Mouse (Mus musculus) embryo, embryonic 11 days (tissue): ENCODE measurements around the gene Akip1.

Source experiments
- DNase-seq: peaks from one replicate; pipeline ENCODE4 v3.0.0-alpha.2; 2015

Akip1 gene

DNA sequence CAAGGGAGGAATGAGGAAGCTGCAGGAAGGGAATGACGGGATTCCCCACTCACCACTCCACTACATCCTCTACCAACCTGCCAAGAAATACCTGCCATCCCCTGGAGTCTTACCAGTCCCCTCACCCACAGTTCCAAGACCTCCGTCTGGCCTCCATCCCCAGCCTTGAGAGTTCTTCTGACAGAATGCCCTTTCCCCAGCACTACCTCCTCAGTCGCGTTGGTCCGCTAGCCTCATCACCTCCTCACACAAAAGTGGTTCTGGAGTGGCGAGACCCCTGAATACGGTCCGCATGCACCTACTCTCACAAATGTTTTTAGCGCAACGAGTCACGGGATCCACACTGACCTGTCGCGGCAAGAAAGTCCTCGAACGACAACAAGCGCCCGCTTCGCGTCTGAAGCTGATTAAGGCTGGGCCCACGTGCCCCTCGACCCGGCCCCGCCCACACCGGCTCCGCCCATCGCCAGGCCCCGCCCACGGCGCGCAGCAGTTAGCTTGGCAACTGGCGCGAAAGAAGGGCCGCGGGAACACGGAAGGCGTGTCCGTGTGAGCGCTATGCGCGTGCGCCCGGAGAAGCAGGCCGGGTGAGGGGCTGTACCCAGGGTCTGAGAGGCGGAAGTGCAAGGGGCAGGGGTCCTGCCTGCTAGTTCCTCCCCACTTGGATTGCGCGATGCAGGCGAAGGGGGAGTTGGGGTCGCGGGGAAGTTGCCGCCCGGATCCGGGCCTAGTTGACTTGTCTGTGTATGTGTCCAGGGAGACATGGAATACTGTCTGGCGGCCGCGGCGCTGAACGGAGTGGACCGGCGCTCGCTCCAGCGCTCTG is at the start of gene Akip1, which contains the start of gene St5:
TSS of gene Akip1 (plus strand) at position 501 of the 826 bp plus-strand sequence.
TSS of gene St5 (minus strand) at position 416 of the 826 bp plus-strand sequence.
- DNase-seq, result peak; percentile 97

DNA sequence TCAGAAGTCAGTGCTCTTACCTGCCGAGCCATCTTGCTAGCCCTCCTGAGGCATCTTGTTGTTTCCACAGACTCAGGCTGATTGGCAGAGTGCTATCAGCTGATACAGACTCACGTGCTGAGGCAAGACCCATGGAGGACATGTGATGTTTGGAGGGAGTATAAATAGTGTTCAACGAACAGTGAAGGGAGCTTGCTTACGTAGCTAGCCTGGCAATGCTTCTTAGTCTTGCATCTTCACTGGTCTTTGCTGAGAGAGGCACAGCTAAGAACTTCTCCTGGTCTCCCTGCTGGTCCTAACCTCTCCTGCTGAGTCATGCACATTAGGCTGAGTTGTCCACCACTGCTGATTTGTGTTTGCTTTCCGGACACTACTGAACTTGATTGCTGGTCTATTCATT is 48.6 kb upstream of the Akip1 start:
- DNase-seq, result no peak

DNA sequence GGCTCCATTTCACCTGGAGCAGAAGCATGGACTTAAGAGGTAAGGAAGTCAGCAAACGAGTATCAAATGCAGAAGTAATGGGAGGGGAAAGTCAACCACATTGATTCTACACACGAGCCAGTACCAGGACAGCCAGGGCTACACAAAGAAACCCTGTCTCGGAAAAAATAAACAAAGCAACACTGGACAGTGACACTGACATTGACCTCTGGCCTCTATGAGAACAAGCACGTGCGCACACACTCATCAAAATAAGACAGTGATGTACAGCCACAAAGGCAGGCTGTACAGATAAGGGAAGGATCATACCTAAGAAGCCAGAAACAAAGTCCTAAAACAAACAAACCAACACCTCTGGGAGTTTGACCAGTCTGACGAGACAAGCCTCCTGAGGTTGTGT is 45.6 kb upstream of the Akip1 start:
- no peak for DNase-seq

DNA sequence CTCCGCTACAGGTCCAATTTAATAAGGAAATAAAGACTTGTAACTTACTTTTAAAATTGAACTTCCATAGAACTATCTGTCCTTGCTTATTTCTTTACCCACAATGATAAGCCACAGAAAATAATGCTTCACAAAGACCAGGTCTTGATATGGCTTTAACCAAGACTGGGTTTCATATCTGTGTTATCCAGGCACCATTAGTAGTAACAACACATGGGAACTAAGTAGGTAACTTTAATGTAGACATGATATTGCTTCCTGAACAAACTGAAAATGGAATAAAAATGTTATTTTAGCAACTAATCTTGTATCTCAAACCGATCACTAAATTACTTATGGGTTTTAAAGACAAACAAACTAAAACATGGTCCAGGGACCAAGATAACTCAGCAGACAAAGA is 44.2 kb upstream of the Akip1 start:
- no peak for DNase-seq

DNA sequence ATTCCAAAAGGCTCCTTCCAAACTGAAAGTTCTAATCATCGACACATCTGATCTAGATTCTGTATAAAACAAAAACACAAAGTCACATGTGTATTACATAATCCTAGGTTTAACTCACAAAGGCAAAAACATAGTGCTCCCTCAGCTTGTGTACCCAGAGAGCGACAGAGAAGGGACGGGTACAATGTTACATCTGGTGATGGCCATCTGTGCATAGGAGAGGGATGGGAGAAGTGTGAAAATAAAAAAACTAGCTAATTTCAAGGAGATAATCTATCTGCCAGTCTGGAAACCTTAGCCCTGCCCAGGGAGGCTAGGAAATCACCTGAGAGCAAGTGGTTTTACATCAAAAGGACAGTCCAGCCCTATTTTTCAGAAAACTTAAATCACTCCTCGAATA is 40.9 kb upstream of the Akip1 start:
- no peak for DNase-seq

DNA sequence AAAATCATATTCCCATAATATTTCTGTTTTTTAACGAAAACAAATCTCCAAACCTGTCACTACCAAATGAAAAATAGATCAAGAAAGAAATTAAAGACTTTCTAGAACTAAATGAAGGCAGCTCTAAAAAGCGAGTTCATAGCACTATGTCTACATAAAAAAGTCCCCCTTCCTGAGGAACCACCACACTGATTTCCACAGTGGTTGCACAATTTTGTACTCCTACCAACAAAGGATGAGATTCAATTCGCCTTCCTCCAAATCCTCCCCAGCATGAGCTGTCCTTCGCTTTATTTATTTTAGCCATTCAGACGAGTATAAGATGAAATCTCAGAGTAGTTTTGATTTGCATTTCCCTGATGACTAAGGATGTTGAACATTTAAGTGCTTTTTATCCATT is 36.8 kb upstream of the Akip1 start:
- DNase-seq, result no peak

DNA sequence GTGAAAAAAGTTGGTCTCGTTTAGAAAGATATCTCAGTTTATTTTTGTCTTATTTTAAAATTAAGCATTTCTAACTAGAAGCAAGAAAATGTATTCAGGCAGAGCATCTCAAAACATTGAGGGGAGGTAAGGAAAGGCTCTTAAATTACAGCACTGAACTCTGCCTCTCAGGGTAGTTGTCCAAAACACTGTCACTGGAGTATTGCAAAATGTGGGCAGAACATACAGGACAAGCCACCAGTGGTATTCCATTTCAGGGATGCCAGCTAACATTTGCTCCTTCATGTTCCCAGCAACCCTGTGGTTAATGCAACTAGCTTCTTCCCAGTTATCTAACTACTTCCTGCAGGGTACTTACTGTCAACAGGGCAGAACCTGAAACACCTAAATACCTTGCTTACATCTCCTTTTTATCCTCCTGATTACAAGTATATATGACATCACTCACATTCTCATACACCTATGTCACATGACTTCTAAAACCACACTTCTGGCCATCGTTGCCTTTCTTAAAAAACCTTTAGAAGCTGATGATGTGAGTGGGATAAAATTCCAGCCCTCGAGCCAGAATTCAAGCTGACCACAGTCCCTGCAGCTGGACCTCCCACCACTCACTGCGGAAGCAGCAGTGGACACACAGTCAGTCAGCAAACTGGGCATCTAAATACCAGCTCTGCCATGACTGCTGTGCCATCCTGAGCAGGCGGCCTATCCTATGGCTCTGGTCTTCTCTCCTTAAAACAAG is 33.9 kb upstream of the Akip1 start:
- DNase-seq, result no peak

DNA sequence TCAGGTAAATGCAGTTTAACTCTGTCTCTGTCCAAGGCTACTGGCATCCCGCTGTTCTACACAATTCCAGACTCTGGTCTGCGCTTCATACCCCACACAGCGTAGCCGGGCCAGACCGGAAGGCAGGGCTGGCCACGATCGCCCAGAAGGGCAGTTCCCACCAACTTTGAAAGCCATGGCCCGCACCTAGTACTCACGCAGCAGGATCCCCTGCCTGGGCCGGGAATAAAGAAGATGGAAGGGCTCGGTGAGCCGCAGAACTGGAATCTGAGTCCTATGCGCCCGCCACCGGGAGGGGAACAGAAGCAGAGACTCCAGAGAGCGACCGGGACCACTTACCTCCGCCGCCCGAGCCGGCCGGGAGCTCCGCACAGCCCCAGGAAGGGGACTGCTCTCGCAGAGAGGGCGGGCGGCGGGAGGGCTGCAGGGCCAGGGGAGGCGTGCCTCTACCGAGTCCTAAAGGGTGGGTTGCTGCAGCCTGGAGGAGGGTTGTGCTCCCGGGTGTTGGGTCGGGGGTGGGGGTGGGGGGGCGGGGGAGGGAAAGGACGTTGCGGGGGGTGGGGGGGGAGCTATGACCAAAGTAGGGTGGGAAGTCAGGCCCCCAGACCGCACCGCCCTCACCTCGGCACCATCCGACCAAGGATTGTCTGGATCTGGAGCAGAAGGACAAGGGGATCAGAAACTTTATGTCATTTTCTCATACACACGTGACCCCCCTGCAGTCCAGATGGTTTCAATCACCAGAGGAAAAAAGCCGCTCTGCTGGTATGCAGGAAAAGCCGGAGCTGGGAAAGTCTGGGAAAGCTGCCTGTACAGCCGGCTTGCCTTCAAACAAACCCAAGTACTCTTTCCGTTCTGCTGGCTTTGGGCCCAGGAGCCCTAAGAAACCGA is 31.7 kb upstream of the Akip1 start:
- peak; percentile 94 for DNase-seq

DNA sequence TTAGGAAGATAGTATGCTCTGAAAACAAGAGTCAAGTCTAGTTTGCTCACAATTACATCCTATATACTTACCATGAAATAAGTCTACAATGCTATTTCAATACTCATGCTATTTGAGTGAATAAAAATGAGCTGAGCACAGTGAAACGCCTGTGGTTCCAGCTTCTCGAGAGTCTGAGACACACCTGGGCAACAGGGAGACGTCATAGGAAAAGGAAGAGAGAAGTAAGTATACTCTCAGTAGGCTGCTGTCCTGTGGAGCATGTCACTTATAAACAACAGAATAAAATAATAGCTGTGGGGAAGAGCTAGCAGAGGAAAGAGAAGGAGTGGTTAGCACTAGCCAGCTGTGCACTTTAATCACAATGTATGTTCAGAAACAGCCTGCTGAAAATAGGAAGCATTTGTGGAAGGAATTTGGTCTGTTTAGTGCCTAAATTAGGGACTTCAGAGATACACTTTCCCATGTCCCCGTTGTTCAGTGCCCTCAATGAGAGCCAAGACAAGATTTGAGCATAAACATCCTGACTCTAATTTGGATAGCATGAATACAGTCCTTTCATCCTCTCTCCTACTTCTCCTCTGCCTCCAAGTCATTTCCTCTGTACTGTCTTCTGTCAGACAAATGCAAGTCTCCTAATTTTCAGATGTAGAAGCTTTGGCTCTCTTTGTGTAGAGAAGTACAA is 28.4 kb upstream of the Akip1 start:
- DNase-seq, result no peak

DNA sequence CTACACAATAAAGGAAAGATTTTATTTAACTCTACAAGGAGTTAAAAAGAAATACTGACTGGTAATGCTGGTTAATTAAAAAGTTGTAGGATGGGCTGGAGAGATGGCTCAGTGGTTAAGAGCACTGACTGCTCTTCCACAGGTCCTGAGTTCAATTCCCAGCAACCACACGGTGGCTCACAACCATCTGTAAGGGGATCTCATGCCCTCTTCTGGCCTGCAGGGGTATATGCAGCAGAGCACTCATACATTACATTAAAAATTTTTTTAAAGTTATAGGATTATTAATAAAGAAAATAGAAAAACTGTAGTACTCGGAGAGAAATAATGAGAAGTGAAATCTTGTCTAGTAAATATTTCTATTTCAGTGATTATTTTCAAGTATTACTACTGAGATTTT is 23.2 kb upstream of the Akip1 start:
- DNase-seq, result no peak

DNA sequence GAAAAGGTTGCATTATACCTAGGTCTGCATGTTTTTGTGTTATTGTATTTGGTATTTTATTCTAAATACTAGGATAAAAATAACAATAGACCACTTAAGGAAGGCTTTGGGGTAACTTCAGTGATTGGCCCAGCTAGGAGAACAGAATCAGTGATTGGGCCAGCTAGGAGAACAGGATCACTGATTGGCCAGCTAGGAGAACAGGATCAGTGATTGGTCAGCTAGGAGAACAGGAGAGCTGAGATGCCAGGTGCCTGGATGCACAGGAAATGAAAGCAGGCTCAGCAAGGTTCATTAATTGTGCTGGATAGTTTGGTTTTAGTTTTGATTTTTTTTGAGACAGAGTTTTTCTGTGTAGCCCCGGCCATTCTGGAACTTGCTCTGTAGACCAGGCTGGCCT is 22.6 kb upstream of the Akip1 start:
- no peak for DNase-seq

DNA sequence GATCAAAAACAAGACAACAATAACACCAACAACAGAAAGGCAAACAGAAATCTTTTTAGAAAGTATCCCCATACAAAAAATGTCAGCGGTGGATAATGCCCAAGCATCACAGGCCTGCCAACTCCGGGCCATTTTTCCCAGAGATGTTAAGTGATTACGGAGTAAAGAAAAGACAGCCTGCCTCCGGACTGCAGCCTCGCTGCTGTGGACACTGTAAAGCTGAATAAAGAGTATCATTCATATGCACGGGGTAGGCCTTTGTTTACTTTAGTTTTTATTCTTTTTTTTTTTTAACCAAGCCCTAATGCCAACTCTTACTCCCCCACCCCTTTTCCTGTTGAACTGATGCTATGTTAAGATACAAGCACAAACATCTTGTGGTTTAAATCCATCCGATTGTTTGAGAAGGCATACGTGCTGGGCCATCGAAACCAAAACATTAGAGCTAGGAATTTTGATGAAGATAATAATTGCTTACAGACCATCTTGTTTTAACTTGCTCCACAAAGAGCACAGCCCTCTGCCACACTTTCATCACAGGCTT is 16.8 kb upstream of the Akip1 start:
- DNase-seq, result peak; percentile 17

DNA sequence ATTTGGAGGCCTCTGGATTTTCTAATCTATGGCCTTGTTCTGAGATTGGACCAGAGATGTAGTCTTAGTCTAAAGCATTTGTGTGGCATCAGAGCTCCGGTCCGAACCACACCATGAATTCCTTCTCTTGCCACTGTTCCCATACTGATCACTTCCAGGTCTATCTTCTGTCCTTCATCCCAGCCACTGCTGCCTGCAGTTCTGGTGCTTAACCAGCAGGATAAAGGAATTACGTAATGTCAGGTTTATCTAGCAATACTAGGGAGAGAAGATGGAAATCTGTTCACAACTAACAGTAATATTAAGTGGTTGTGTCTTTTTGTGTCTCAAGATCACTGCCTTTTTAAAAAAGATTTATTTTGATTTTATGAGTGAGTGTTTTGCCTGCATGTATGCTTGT is 13.4 kb upstream of the Akip1 start:
- DNase-seq, result no peak

DNA sequence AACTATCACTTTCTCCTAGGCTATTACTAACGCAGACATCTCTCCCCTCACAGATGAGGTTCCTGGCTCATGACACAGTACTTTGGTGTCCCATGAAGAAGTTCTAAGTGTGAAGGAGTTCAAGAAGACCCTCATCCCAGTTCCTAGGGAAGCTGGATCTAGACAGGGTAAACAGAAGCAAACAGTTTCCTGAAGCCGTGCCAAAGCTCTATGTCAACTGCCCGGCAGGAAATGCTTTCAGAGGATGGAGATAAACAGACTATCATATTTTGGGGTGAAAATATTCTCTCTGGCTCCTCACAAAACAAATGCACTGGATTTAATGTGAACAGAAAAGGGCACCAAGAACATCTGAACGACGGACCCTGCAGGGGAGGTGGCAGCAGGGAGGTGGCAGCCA is 12.5 kb upstream of the Akip1 start:
- DNase-seq, result no peak

DNA sequence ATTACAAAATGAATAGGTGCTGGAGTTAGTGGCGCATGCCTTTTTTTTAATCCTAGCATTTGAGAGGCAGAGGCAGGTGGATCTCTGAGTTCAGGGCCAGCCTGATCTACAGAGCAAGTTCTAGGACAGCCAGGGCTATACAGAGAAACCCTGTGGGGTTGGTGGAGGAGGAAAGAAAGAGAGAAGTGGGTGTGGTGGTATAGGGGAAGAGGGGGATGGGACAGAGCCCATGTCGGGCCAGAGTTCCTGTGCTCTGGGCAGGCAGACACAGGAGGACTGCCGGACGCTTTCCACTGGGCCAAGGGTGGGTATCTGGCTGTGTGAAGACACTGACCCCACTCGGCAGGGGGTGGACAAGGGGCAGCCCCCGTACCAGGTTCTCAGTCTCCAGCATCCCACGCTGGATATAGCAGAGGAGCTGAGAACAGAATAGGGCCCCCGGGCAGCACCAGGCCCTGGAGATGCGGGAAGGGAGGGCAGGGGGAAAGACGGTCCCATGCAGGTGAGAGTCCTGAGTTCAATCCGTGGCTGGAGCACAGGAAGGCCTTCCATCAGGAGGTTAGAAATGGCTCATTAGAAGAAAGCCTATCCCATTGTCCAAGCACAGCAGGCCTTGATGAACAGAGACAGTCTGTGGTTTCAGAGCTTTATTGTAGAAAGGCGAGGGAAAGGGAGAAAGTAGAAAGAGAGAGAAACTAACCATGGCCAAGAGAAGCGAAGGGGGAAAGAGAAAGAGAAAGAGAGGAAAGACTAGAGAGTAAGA is 8.7 kb upstream of the Akip1 start:
- no peak for DNase-seq

DNA sequence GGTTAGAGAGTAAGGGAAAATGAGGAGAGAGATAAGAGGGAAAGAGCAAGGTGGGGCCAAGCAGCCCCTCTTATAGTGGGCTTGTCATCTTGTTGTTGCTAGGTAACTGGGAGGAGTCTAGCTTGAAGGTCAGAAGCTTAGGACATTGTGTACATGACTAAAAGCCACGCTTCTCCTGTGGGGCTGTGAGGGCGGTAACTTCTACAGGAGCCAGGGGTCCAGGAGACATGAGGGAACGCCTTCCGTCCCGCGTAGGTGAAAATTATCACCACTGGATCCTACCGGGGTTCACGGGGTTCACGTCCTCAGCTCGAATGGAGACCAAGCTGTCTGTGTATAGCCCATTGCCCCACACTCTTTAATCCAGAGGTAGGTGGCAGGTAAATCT is 8.2 kb upstream of the Akip1 start:
- no peak for DNase-seq

DNA sequence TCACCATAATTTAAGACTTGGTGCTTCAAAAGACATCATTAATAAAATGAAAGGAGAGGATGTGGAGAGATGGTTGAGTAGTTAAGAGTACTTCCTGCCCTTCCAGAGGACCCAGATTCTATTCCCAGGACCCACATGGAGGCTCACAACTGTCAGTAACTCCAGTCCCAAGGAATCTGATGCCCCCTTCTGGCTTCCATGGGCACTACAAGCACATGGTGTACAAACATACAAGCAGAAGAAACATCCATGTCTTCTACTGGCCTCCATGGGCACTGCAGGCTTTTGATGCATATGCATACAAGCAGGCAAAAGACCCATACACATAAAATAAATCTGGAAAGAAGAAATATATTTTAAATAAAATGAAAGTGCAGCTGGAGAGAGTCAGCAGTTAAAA is 3.3 kb upstream of the Akip1 start:
- no peak for DNase-seq

DNA sequence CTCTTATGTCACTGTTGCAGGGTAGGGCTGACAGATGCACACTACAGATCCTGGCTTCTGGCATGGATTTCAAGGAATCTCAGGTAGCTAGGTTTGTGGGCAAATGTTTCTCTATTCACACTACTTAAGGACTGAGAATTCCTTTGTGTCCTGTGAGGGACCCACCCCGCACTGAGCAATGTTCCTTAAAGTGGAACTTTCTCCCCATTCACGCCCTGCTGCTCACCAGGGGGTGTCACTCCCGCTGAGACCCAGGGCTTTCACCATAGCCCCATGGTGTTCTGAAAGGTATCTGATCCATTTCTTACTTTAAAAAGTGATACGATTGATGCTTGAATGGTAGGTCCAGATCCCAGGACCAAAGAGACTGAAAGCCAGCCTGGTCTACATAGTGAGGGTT is 769 bp upstream of the Akip1 start:
- no peak for DNase-seq

DNA sequence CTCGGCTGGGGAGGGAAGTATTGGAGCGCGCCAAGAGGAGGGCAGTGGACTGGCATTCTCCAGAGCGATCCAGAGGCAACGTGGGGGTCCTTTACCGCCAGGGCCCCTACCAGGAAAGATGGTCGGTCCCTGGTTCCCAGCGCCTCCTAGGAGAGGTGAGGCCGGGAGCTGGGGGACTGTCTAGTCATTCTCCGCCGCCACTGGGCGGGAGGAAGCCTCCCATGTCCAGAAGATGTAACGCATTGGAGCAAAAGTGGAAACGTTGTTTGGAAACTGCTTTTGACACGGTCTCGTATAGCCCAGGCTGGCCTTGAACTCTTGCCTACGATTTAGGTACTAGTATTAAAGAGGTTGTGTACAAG is 507 bp downstream of the Akip1 start:
- DNase-seq, result no peak

DNA sequence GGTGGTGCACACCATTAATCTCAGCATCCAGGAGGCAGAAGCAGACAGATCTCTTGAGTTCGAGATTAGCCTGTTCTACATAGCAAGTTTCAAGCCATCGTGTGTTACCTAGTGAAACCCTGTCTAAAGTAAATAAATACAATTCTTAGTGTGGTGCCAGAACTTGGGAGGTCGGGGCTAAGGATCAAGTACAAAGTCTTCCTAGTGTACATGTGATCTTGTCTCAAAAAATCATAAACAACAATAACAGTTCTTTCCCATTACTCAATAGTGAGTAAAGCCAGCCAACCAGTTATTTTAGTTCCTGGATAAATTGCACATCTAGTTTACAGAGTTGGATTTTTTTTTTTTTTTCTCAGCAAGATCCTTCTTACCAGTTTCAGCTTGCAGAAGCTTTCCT is 971 bp downstream of the Akip1 start:
- no peak for DNase-seq

DNA sequence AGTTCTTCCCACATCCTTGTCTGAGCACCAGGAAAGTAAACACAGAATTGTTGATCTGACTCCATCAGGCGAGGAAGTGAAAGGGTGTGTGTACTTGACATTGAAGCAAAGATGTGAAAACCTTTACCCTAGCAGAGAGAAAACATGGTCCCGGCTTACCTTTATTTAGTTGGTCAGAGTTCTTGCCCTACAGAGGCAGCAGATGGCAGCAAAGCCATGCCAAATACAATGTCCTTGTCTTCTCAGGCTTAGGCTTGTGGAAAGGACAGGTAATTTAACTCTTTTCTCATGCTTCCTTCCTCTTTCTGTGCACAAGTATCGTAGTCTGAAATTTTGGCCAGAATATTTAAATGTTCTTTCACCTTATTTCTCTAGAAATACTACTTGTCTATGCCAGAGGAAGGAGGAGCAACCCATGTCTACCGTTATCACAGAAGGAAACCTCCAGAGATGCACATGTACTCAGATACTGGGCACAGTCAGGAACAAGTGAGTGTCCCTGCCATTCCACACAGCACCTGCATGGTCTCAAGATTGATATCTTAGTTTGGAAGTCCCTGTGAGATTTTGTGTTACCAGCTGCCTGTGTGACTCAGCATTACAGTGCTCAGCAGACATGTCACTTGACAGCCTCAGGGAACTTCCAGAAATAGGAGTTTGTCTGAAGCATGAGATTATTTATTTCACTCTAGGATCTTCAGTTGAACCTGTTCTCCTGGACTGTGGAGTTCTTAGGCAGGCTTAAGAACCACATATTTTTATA is 3.7 kb downstream of the Akip1 start:
- peak; percentile 62 for DNase-seq
